ENCODE assay signal across 8 mouse cellular contexts in the genomic region with DNA sequence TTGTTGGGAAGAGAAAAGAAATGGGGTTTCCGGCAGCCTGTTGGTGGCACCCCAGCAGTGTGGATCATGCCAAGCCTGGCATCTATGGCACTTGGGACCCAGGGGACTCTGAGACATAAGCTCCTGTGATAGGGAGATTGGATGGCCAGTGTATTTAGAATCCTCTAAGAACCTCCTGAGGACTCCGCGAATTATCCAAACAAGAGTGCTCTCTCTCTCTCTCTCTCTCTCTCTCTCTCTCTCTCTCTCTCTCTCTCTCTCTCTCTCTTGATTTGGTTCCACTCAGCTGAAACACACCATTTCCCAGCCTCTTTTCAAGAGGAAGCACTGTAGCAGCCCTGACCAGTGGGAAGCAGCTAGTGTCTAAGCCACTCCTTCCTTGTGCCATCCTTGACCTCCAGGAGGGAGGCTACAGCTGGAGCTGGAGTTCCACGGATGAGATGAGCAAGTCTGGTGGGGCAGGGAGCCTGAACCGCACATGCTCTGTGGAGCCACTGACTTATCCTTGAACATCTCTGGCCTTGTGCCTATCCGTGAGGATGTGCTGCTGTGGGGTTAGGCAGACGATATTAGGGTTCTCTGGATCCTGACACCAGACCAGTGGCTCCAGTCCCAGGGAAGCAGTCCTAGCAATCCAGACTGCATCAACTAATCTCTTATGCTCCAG.
DNase-seq lines count a peak whose midpoint lies in the region; ATAC-seq and TF ChIP-seq lines count a peak whose summit lies in the region.

No protein-coding gene starts in this region.

- peak; percentile 57 for TF ChIP-seq POLR2A in myocyte (IDR thresholded peaks at IDR 0.05; ENCODE audit: insufficient read length, low read depth)

- intact Hi-C loops in gastrocnemius, adult 2 months (cut with DNase I), result loop anchor here (5.0 kb wide), 1 partner anchor 75 kb away; no protein-coding TSS in a partner anchor
- intact Hi-C loops in left cerebral cortex, postnatal 10 days (cut with DNase I), result loop anchor here (5.0 kb wide), 1 partner anchor 230 kb away; a partner anchor contains a TSS

- H3ac ChIP-seq in myocyte (ENCODE audit: control insufficient read depth, insufficient read length), result no peak overlapping the region

- TF ChIP-seq CTCF in gastrocnemius, adult 2 months (IDR thresholded peaks at IDR 0.05), result no peak

- ATAC-seq in forebrain, embryonic 12.5 days (ENCODE audit: low FRiP score), result no peak

- H3K9me3 ChIP-seq in forebrain, embryonic 12.5 days, result no peaks in the 10 kb centered on the region

- 0 out of 2 replicates have a peak overlapping the region, but pooled peaks have one; percentile 5 for H3K9ac ChIP-seq in forebrain, embryonic 12.5 days

- WGBS in forebrain, embryonic 12.5 days, result 62% methylated on average over 7 of the region's 7 CpGs

- peak overlapping the region; percentile 79 for H3K27ac ChIP-seq in gastrocnemius, adult 2 months
- peak overlapping the region; percentile 88 for H3K27ac ChIP-seq in forebrain, embryonic 12.5 days

- peaks cover 4% of the 10 kb centered on the region; the same call in 1 of the 2 replicates for H3K27me3 ChIP-seq in forebrain, embryonic 12.5 days
- H3K27me3 ChIP-seq in myocyte (ENCODE audit: control insufficient read depth, insufficient read depth, insufficient read length), result no peaks in the 10 kb centered on the region

- DNase-seq in gastrocnemius, adult 2 months, result peak; percentile 54
- DNase-seq in gastrocnemius, postnatal 4 days (ENCODE audit: low spot score in 2 of 2), result no peak
- peak; percentile 27 for DNase-seq in adipocyte (ENCODE audit: low spot score)
- peak; percentile 39 for DNase-seq in kidney, postnatal 10 days
- DNase-seq in left cerebral cortex, postnatal 10 days (ENCODE audit: extremely low spot score in 1 of 2, low spot score in 2 of 2), result no peak
- no peak for DNase-seq in left cerebral cortex, adult 11 months (ENCODE audit: low spot score)

- H3K4me2 ChIP-seq in forebrain, embryonic 12.5 days, result peak overlapping the region; percentile 15
- H3K4me2 ChIP-seq in myocyte (ENCODE audit: low read depth), result peak overlapping the region; percentile 82

- peak overlapping the region; percentile 47 for H3K4me3 ChIP-seq in gastrocnemius, adult 2 months
- H3K4me3 ChIP-seq in forebrain, embryonic 12.5 days (replicated peaks), result no peak overlapping the region
- H3K4me3 ChIP-seq in myocyte, result peak overlapping the region; percentile 9

- H3K36me3 ChIP-seq in forebrain, embryonic 12.5 days (replicated peaks), result no peaks in the 10 kb centered on the region
- H3K36me3 ChIP-seq in myocyte (ENCODE audit: control insufficient read depth, insufficient read depth), result no peaks in the 10 kb centered on the region

- no peaks in the 10 kb centered on the region for H3K79me2 ChIP-seq in myocyte (ENCODE audit: control insufficient read depth, insufficient read depth)

- H3K4me1 ChIP-seq in forebrain, embryonic 12.5 days, result peaks cover 70% of the 10 kb centered on the region

TF ChIP-seq in myocyte, 11 proteins besides CTCF, POLR2A, EP300 and RAD21:
- TF ChIP-seq POLR2AphosphoS2 (IDR thresholded peaks at IDR 0.05; ENCODE audit: insufficient read length, low read depth), result peak; percentile 21
- TF ChIP-seq REST (IDR thresholded peaks at IDR 0.05; ENCODE audit: insufficient read depth, insufficient read length), result no peak
- peak in 1 of 3 experiments; percentile 22 for TF ChIP-seq MYOD1 (IDR thresholded peaks at IDR 0.05; ENCODE audit: control insufficient read depth in 1 of 3, insufficient read length in 2 of 3, low read depth in 2 of 3)
- no peak for TF ChIP-seq SRF (IDR thresholded peaks at IDR 0.05; ENCODE audit: control insufficient read depth, insufficient read length, low read depth)
- no peak for TF ChIP-seq TCF3 (IDR thresholded peaks at IDR 0.05; ENCODE audit: insufficient read length, low read depth)
- TF ChIP-seq TCF12 (IDR thresholded peaks at IDR 0.05; ENCODE audit: insufficient read depth, poor library complexity, severe bottlenecking), result no peak
- no peak for TF ChIP-seq CEBPB (IDR thresholded peaks at IDR 0.05; ENCODE audit: insufficient read depth, poor library complexity, severe bottlenecking)

Comparison
In these comparisons a context has a peak if more than half of its experiments do, and no peak if none do; other contexts are left out.
1. DNase-seq: peak in gastrocnemius, adult 2 months (single experiment), adipocyte (single experiment) and kidney, postnatal 10 days (single experiment); none in gastrocnemius, postnatal 4 days (0 of 2), left cerebral cortex, postnatal 10 days (0 of 2) and left cerebral cortex, adult 11 months (single experiment).